Comparison of ENCODE assay signal across 8 mouse cellular contexts in genomic region chr9:63757865-63758440, GRCm38 (mm10). TPM values are rescaled to one million over a fixed set of nuclear protein-coding genes. Genes with fewer than 3 reads are reported as not detected.
DNase-seq lines count a peak whose midpoint lies in the region; ATAC-seq and TF ChIP-seq lines count a peak whose summit lies in the region.

Gene Smad3, minus strand, starts transcription at chr9:63757994.

- peak within 1 kb of the TSS; percentile 83 for H3K9ac ChIP-seq in MEL (ENCODE audit: control insufficient read depth, low read depth, low read length, poor library complexity, severe bottlenecking)
- H3K9ac ChIP-seq in forebrain, embryonic 16.5 days (replicated peaks; ENCODE audit: low read depth, low read length), result peak within 1 kb of the TSS; percentile 73
- peak within 1 kb of the TSS; percentile 92 for H3K9ac ChIP-seq in lung, embryonic 14.5 days

- TF ChIP-seq RAD21 in MEL (IDR thresholded peaks at IDR 0.05; ENCODE audit: low read depth, low read length), result no peak

- WGBS in forebrain, embryonic 16.5 days, result 1% methylated on average over 54 of the region's 59 CpGs
- WGBS in lung, embryonic 14.5 days, result under 1% methylated on average over 59 of the region's 59 CpGs

- intact Hi-C loops in heart, postnatal 25 days (cut with DNase I), result loop anchor here (5.0 kb wide), 2 partner anchors 84 to 106 kb away; no protein-coding TSS in a partner anchor

- TF ChIP-seq POLR2A in MEL (IDR thresholded peaks at IDR 0.05; ENCODE audit: control insufficient read depth in 1 of 2, insufficient read depth in 1 of 2, low read depth in 1 of 2, low read length in 2 of 2, poor library complexity in 1 of 2), result peak; percentile 61 to 90; a peak in 3 of 4 replicates

- H3K27ac ChIP-seq in MEL (ENCODE audit: control insufficient read depth, low read depth, low read length), result peak within 1 kb of the TSS; percentile 87
- peak within 1 kb of the TSS; percentile 66 for H3K27ac ChIP-seq in forebrain, embryonic 16.5 days (ENCODE audit: low read length)
- H3K27ac ChIP-seq in layer of hippocampus, adult 2 months, result peak within 1 kb of the TSS; percentile 90
- H3K27ac ChIP-seq in lung, embryonic 14.5 days (ENCODE audit: low read depth), result peak within 1 kb of the TSS; percentile 98

- TF ChIP-seq EP300 in MEL (IDR thresholded peaks at IDR 0.05; ENCODE audit: low read depth in 1 of 2, low read length in 2 of 2), result no peak

- H3K36me3 ChIP-seq in MEL (ENCODE audit: control insufficient read depth in 1 of 2, insufficient read depth in 2 of 2, low read length in 2 of 2), result peaks cover 0 to 4% of the 10 kb centered on the region in 2 experiments; a peak in 2 of 4 replicates
- H3K36me3 ChIP-seq in forebrain, embryonic 16.5 days (ENCODE audit: control insufficient read depth, insufficient read depth), result no peaks in the 10 kb centered on the region
- H3K36me3 ChIP-seq in lung, embryonic 14.5 days (ENCODE audit: insufficient read depth), result no peaks in the 10 kb centered on the region

- peaks cover 0 to 9% of the 10 kb centered on the region in 2 experiments; a peak in 2 of 4 replicates for H3K4me1 ChIP-seq in MEL (ENCODE audit: control insufficient read depth in 1 of 2, insufficient read depth in 2 of 2, low read length in 2 of 2)
- peaks cover 44% of the 10 kb centered on the region for H3K4me1 ChIP-seq in forebrain, embryonic 16.5 days (replicated peaks; ENCODE audit: control insufficient read depth, insufficient read depth, low read length)
- peaks cover 40% of the 10 kb centered on the region for H3K4me1 ChIP-seq in lung, embryonic 14.5 days (ENCODE audit: insufficient read depth)

- DNase-seq in MEL (ENCODE audit: low read depth, low spot score), result peak; percentile 95
- DNase-seq in cerebellum, adult 18-20 months, result peak; percentile 80 to 83
- DNase-seq in heart, postnatal 25 days (ENCODE audit: low spot score), result peak; percentile 93
- peak; percentile 83 to 89 for DNase-seq in layer of hippocampus, adult 2 months (ENCODE audit: low spot score in 2 of 2)
- DNase-seq in lung, embryonic 14.5 days, result peak; percentile 96
- peak; percentile 91 for DNase-seq in testis, postnatal 14 days (ENCODE audit: low spot score)

- H3K4me2 ChIP-seq in forebrain, embryonic 16.5 days (ENCODE audit: low read length), result peak within 1 kb of the TSS; percentile 99
- peak within 1 kb of the TSS; percentile 73 for H3K4me2 ChIP-seq in lung, embryonic 14.5 days

- peak within 1 kb of the TSS; percentile 93 to 94 for H3K4me3 ChIP-seq in MEL (ENCODE audit: control insufficient read depth in 1 of 2, insufficient read depth in 1 of 2, low read depth in 2 of 2, low read length in 2 of 2)
- peak within 1 kb of the TSS; percentile 66 for H3K4me3 ChIP-seq in forebrain, embryonic 16.5 days (replicated peaks; ENCODE audit: low read length)
- peak within 1 kb of the TSS; percentile 85 for H3K4me3 ChIP-seq in layer of hippocampus, adult 2 months
- H3K4me3 ChIP-seq in lung, embryonic 14.5 days (ENCODE audit: low read depth, low read length), result peak within 1 kb of the TSS; percentile 87

- no peaks in the 10 kb centered on the region for H3K27me3 ChIP-seq in MEL (ENCODE audit: control insufficient read depth in 1 of 2, insufficient read depth in 2 of 2, low read length in 2 of 2)
- H3K27me3 ChIP-seq in forebrain, embryonic 16.5 days (replicated peaks; ENCODE audit: control insufficient read depth, insufficient read depth, low read length), result peaks cover 7% of the 10 kb centered on the region; the same call in 1 of the 2 replicates
- H3K27me3 ChIP-seq in lung, embryonic 14.5 days (ENCODE audit: insufficient read depth, low read length), result no peaks in the 10 kb centered on the region

- TF ChIP-seq CTCF in MEL (IDR thresholded peaks at IDR 0.05 in 2 of 3, conservative IDR thresholded peaks at IDR 0.05 in 1 of 3; ENCODE audit: control insufficient read depth in 1 of 3, insufficient read depth in 1 of 3, low read depth in 2 of 3, low read length in 3 of 3, poor library complexity in 1 of 3, severe bottlenecking in 1 of 3), result no peak
- TF ChIP-seq CTCF in layer of hippocampus, adult 2 months (conservative IDR thresholded peaks at IDR 0.05), result no peak; the same call in 1 of the 2 replicates
- TF ChIP-seq CTCF in lung, embryonic 14.5 days (IDR thresholded peaks at IDR 0.05; ENCODE audit: low read depth), result no peak; the same call in 1 of the 2 replicates

- peak; percentile 90 for ATAC-seq in forebrain, embryonic 16.5 days
- ATAC-seq in lung, embryonic 14.5 days (ENCODE audit: insufficient read depth), result peak; percentile 96
- ATAC-seq in neutrophil, adult 5-6 weeks (ENCODE audit: extremely low read depth, insufficient number of reproducible peaks, low FRiP score, poor library complexity, severe bottlenecking), result peak; percentile 56

- H3K9me3 ChIP-seq in MEL (replicated peaks; ENCODE audit: insufficient read depth, low read length), result no peaks in the 10 kb centered on the region
- H3K9me3 ChIP-seq in forebrain, embryonic 16.5 days (ENCODE audit: control insufficient read depth, low read length), result no peaks in the 10 kb centered on the region
- peaks cover 4% of the 10 kb centered on the region; the same call in 1 of the 2 replicates for H3K9me3 ChIP-seq in lung, embryonic 14.5 days (ENCODE audit: low read depth, low read length)

- peaks cover 8% of the 10 kb centered on the region for H3K79me2 ChIP-seq in MEL (ENCODE audit: control insufficient read depth, insufficient read depth, low read length, poor library complexity)

TF ChIP-seq in MEL, 35 proteins besides CTCF, POLR2A, EP300 and RAD21:
- TF ChIP-seq SIN3A (IDR thresholded peaks at IDR 0.05; ENCODE audit: low read length), result peak; percentile 87
- TF ChIP-seq UBTF (IDR thresholded peaks at IDR 0.05; ENCODE audit: borderline replicate concordance, insufficient read depth, low read depth, low read length), result peak; percentile 93
- TF ChIP-seq POLR2AphosphoS5 (IDR thresholded peaks at IDR 0.05; ENCODE audit: borderline replicate concordance, low read depth, low read length), result no peak
- no peak for TF ChIP-seq E2F4 (IDR thresholded peaks at IDR 0.05; ENCODE audit: borderline replicate concordance, low read depth, low read length)
- no peak for TF ChIP-seq MAZ (IDR thresholded peaks at IDR 0.05; ENCODE audit: low read depth, low read length)
- TF ChIP-seq NRF1 (IDR thresholded peaks at IDR 0.05; ENCODE audit: insufficient read depth, low read depth, low read length, poor library complexity, severe bottlenecking), result peak; percentile 59
- TF ChIP-seq SMC3 (IDR thresholded peaks at IDR 0.05; ENCODE audit: low read depth, low read length), result no peak
- peak; percentile 96 for TF ChIP-seq MXI1 (IDR thresholded peaks at IDR 0.05; ENCODE audit: low read depth, low read length)
- TF ChIP-seq RCOR1 (IDR thresholded peaks at IDR 0.05; ENCODE audit: low read depth, low read length), result no peak
- peak; percentile 84 for TF ChIP-seq USF1 (IDR thresholded peaks at IDR 0.05; ENCODE audit: low read depth, low read length)
- TF ChIP-seq ELF1 (IDR thresholded peaks at IDR 0.05; ENCODE audit: low read depth, low read length), result no peak
- TF ChIP-seq TBP (IDR thresholded peaks at IDR 0.05; ENCODE audit: low read depth, low read length), result peak; percentile 49; the same call in 1 of the 2 replicates
- no peak for TF ChIP-seq POLR2AphosphoS2 (IDR thresholded peaks at IDR 0.05; ENCODE audit: low read length)
- no peak for TF ChIP-seq MEF2A (IDR thresholded peaks at IDR 0.05; ENCODE audit: extremely low read depth, insufficient replicate concordance, low read depth, low read length, poor library complexity, severe bottlenecking)
- no peak for TF ChIP-seq MAFK (IDR thresholded peaks at IDR 0.05; ENCODE audit: borderline replicate concordance, low read depth, low read length)
- no peak for TF ChIP-seq ZKSCAN1 (IDR thresholded peaks at IDR 0.05; ENCODE audit: low read depth, low read length)
- TF ChIP-seq MYC (IDR thresholded peaks at IDR 0.05; ENCODE audit: low read depth, low read length), result no peak; the same call in 1 of the 2 replicates
- TF ChIP-seq USF2 (IDR thresholded peaks at IDR 0.05; ENCODE audit: borderline replicate concordance in 1 of 2, insufficient read depth in 1 of 2, low read depth in 1 of 2, low read length in 2 of 2), result no peak
- TF ChIP-seq CHD2 (IDR thresholded peaks at IDR 0.05; ENCODE audit: low read length), result no peak
- no peak for TF ChIP-seq ZNF384 (IDR thresholded peaks at IDR 0.05; ENCODE audit: low read depth, low read length)
- TF ChIP-seq KAT2A (conservative IDR thresholded peaks at IDR 0.05; ENCODE audit: low read depth, low read length), result no peak
- TF ChIP-seq GATA1 (IDR thresholded peaks at IDR 0.05; ENCODE audit: low read depth, low read length), result no peak
- no peak for TF ChIP-seq MYB (IDR thresholded peaks at IDR 0.05; ENCODE audit: low read depth, low read length)
- TF ChIP-seq CHD1 (IDR thresholded peaks at IDR 0.05; ENCODE audit: low read depth, low read length), result no peak
- no peak for TF ChIP-seq JUND (IDR thresholded peaks at IDR 0.05; ENCODE audit: low read depth, low read length)
- no peak for TF ChIP-seq ETS1 (IDR thresholded peaks at IDR 0.05; ENCODE audit: low read depth, low read length)
- TF ChIP-seq ZMIZ1 (IDR thresholded peaks at IDR 0.05; ENCODE audit: low read depth, low read length), result no peak; the same call in 1 of the 2 replicates
- peak; percentile 68 for TF ChIP-seq NELFE (IDR thresholded peaks at IDR 0.05; ENCODE audit: low read depth, low read length)
- no peak for TF ChIP-seq TCF12 (IDR thresholded peaks at IDR 0.05; ENCODE audit: low read depth, low read length)
- no peak for TF ChIP-seq BHLHE40 (IDR thresholded peaks at IDR 0.05; ENCODE audit: borderline replicate concordance, low read depth, low read length)
- TF ChIP-seq GABPA (IDR thresholded peaks at IDR 0.05; ENCODE audit: low read depth, low read length), result no peak
- no peak for TF ChIP-seq ZC3H11A (IDR thresholded peaks at IDR 0.05; ENCODE audit: low read depth, low read length)
- no peak for TF ChIP-seq HCFC1 (IDR thresholded peaks at IDR 0.05; ENCODE audit: low read depth, low read length)
- peak; percentile 59; the same call in 1 of the 2 replicates for TF ChIP-seq MAX (IDR thresholded peaks at IDR 0.05; ENCODE audit: low read length)
- TF ChIP-seq TAL1 (IDR thresholded peaks at IDR 0.05; ENCODE audit: low read length), result no peak

RNA-seq across cellular contexts. Expression of gene Smad3, which starts in this region (rescaled TPM):
- 7.1 and 7.5 TPM in 2 replicates for total RNA-seq in MEL (2012; rRNA removed)
- 10 to 100 TPM in 1 of 2 experiments, not detected in 1; 10.2 TPM for polyA plus RNA-seq in MEL (2012; ENCODE audit: insufficient read depth in 1 of 2, insufficient read length in 2 of 2, low read depth in 1 of 2, low replicate concordance in 2 of 2, missing spikeins in 1 of 2)
- polyA plus RNA-seq in forebrain, embryonic 16.5 days (2015; fragmentation: Nextera tagmentation; extraction: Ambion mirVana), result 7.4 and 7.8 TPM in 2 replicates
- 10 to 100 TPM; 14.0 to 14.5 TPM for total RNA-seq in heart, postnatal 25 days (2021)
- 10 to 100 TPM; 48.7 to 49.6 TPM for total RNA-seq in layer of hippocampus, adult 2 months (2021)
- 16.1 and 16.4 TPM in 2 replicates for polyA plus RNA-seq in lung, embryonic 14.5 days (2014; fragmentation: Nextera tagmentation; extraction: Ambion mirVana)
- total RNA-seq in neutrophil, adult 5-6 weeks (2017), result 28.1 and 28.7 TPM in 2 replicates

Comparison
In these comparisons a context has a peak if more than half of its experiments do, and no peak if none do; other contexts are left out.
1. Peak in every context shown above with its lines: DNase-seq, ATAC-seq, H3K4me3 ChIP-seq and H3K27ac ChIP-seq.